Mouse (Mus musculus) mammary gland, adult 2 months (tissue): Measurements from ENCODE around the gene Mfap3. TPM values are rescaled to one million over a fixed set of nuclear protein-coding genes. Genes with fewer than 3 reads are reported as not detected.

Experiments used
- polyA plus RNA-seq: library from polyadenylated mRNA; depleted of rRNA; stranded (reverse); fragments of >200 nt; gene quantifications from 2 replicates; pipeline ENCODE4 v1.2.3, GENCODE M21; 2012; ENCODE audit warnings: low replicate concordance; rRNA removed

The Mfap3 gene
- 9.8 and 17.4 TPM in 2 replicates for polyA plus RNA-seq

GRCm38 (mm10) chr11:57518091-57518750 is at the start of gene Mfap3, which contains the start of gene Fam114a2:
Mfap3 (plus strand) TSS chr11:57518664.
Fam114a2 (minus strand) TSS chr11:57518617.

Other genes starting within 250 kb of the Mfap3 start
- 18.8 and 41.9 TPM in 2 replicates for gene Fam114a2, start within 50 bp of the Mfap3 start, polyA plus RNA-seq
- 10.2 and 17.7 TPM in 2 replicates for gene Galnt10, start 126.8 kb downstream of the Mfap3 start, polyA plus RNA-seq